Mouse (Mus musculus) liver, embryonic 15.5 days (tissue): ENCODE results near the gene Slc30a1. TPM values are rescaled to one million over a fixed set of nuclear protein-coding genes. Genes with fewer than 3 reads are reported as not detected.

Experiments
- polyA plus RNA-seq: library from polyadenylated mRNA; unstranded; fragments of >200 nt; fragmentation: Nextera tagmentation; extraction: Ambion mirVana; gene quantifications from 2 replicates; pipeline ENCODE4 v1.2.1, GENCODE M21; 2015

Slc30a1 gene
- polyA plus RNA-seq, 1 experiment from 2014 or later: 4.2 TPM

Other genes with a start within 250 kb of the Slc30a1 start
- gene Lpgat1, start 188.9 kb upstream of the Slc30a1 start, polyA plus RNA-seq: 18.7 and 19.0 TPM in 2 replicates
- 33.5 and 34.1 TPM in 2 replicates for gene Nek2, start 85.3 kb upstream of the Slc30a1 start, polyA plus RNA-seq
- gene Rd3, start 70.6 kb downstream of the Slc30a1 start, polyA plus RNA-seq: 0.16 and 0.21 TPM in 2 replicates
- gene Traf5, start 185.8 kb downstream of the Slc30a1 start, polyA plus RNA-seq: 8.0 and 8.1 TPM in 2 replicates
- gene Rcor3, start 231.3 kb downstream of the Slc30a1 start, polyA plus RNA-seq: 8.9 and 9.0 TPM in 2 replicates